Mouse (Mus musculus) liver, adult 2 months (tissue): ENCODE results near the gene Otud1. TPM values are rescaled to one million over a fixed set of nuclear protein-coding genes. Genes with fewer than 3 reads are reported as not detected.

Experiments used
- DNase-seq: peaks from one replicate; pipeline ENCODE4 v3.0.0-alpha.2; 2011; ENCODE audit warnings: low read depth, low spot score; ENCODE audit errors: extremely low read depth
- H3K27ac ChIP-seq: fragments of 200-500 bp; replicated peaks from 2 replicates; pipeline ENCODE4 v1.5.1; 2012; ENCODE audit warnings: low read depth, mild to moderate bottlenecking, control low read depth, inconsistent platforms, low read length; ENCODE audit not compliant: insufficient read depth
- H3K27me3 ChIP-seq: fragments of 200-500 bp; 2 replicates; pipeline ENCODE4 v1.6.1; 2012; ENCODE audit warnings: mild to moderate bottlenecking, moderate library complexity, low read length, inconsistent platforms; ENCODE audit not compliant: control insufficient read depth, insufficient read depth
- H3K36me3 ChIP-seq: fragments of 200-500 bp; 2 replicates; pipeline ENCODE4 v1.6.1; 2012; ENCODE audit warnings: low read length, inconsistent platforms; ENCODE audit not compliant: control insufficient read depth, insufficient read depth
- H3K4me1 ChIP-seq: fragments of 200-500 bp; 2 replicates; pipeline ENCODE4 v1.6.1; 2011; ENCODE audit warnings: low read length; ENCODE audit not compliant: control insufficient read depth, insufficient read depth
- H3K4me3 ChIP-seq: fragments of 200-500 bp; 2 replicates; pipeline ENCODE4 v1.5.1; 2011; ENCODE audit warnings: low read depth, mild to moderate bottlenecking, control low read depth, low read length, moderate library complexity; ENCODE audit not compliant: insufficient read depth
- H3K79me2 ChIP-seq: fragments of 200-500 bp; 2 replicates; pipeline ENCODE4 v1.6.1; 2012; ENCODE audit warnings: inconsistent platforms, mild to moderate bottlenecking, low read length, moderate library complexity; ENCODE audit not compliant: control insufficient read depth, insufficient read depth
- H3K9ac ChIP-seq: fragments of 200-500 bp; 2 replicates; pipeline ENCODE4 v1.6.1; 2012; ENCODE audit warnings: low read depth, mild to moderate bottlenecking, control low read depth, inconsistent platforms, low read length
- CTCF ChIP-seq: fragments of 200-500 bp; IDR thresholded peaks from 2 replicates; pipeline ENCODE4 v1.5.1; 2011; ENCODE audit warnings: low read depth, low read length, control low read depth
- POLR2A ChIP-seq: fragments of 200-500 bp; IDR thresholded peaks from 2 replicates; pipeline ENCODE4 v1.6.1; 2011; ENCODE audit warnings: low read length, control low read depth; ENCODE audit not compliant: insufficient read depth; ENCODE audit errors: extremely low read depth
- WGBS: fragments of 180-500 bp; shearing (Covaris S2); methylation state at CpG from one replicate; pipeline ENCODE4 v1.1.7; 2018; 5-methylcytosine and 5-hydroxymethylcytosine counted together
- polyA plus RNA-seq: library from polyadenylated mRNA; depleted of rRNA; stranded (reverse); fragments of >200 nt; gene quantifications from 2 replicates; pipeline ENCODE4 v1.2.3, GENCODE M21; 2012
- total RNA-seq: library from RNA; depleted of rRNA; stranded (reverse); fragments of >200 nt; gene quantifications from 2 replicates; pipeline ENCODE4 v1.2.3, GENCODE M21; 2014

The Otud1 gene
- total and polyA plus RNA-seq, 2 experiments: 2.7 to 3.0 TPM

DNA sequence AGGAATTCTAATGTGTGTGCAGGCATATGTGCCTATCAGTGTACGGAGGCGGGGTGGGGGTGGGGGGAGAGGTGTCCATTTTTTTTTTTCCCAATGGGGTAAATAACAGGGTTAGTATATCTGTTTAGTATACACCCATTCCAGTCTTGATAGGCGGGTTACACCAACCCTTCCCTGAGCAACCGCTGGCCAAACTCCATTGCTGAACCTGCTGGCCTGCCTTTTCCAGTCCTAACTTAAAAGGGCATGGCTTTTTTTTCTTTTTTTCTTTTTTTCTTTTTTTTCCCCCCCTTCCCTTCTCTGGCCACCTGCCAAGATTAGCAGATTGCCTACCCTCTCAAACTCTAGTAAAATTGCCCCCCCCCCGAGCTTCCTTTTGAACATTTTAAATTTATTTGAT, 1.1 kb upstream of the Otud1 start:
- peaks cover 8% of the 10 kb centered on the region; the same call in 1 of the 2 replicates for H3K79me2 ChIP-seq
- H3K4me3 ChIP-seq: 0 out of 2 replicates have a peak overlapping the region, but pooled peaks have one; percentile 51

DNA sequence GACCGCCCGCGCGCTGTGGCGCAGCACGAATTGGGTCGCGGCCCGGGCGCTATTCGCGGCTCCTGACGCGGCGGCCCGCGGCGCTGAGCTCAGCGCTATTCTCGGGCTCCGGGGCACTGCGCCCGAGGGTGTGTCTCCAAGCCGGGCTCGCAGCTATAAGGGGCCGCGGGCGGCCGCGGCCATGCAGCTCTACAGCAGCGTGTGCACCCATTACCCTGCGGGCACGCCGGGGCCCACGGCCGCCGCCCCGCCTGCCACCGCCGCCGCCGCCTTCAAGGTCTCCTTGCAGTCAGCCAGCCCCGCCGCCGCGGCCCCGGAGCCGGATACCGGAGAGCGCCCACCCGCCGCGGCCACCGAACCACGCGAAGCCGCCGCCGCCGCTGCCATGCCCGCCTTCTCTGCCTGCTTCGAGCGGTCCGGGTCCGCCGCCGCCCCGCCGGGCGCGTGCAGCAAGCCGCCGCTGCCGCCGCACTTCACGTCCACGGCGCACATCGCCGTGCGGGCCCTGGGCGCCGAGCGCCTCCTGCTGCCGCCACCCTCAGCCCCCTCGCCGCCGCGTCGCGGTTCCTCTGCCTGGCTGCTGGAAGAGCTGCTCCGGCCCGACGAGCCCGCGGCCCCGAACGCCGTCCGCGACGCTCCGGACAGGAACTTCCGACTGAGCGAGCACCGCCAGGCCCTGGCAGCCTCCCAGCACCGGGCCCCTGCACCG, 483 bp downstream of the Otud1 start:
- no peaks in the 10 kb centered on the region for H3K36me3 ChIP-seq
- peaks cover 5% of the 10 kb centered on the region for H3K4me1 ChIP-seq
- TF ChIP-seq POLR2A (no peak), CTCF (peak; percentile 50)
- peak overlapping the region; percentile 98 for H3K9ac ChIP-seq
- DNase-seq: peak; percentile 35
- H3K27ac ChIP-seq: peak overlapping the region; percentile 77
- WGBS: under 1% methylated on average over 107 of the region's 108 CpGs
- peak overlapping the region; percentile 83 for H3K4me3 ChIP-seq
- no peaks in the 10 kb centered on the region for H3K27me3 ChIP-seq
- peaks cover 8% of the 10 kb centered on the region; the same call in 1 of the 2 replicates for H3K79me2 ChIP-seq

More for the DNA sequence above, 1.1 kb upstream of the Otud1 start:
- no peak overlapping the region for H3K9ac ChIP-seq
- DNase-seq: no peak
- no peak for TF ChIP-seq CTCF
- no peak for TF ChIP-seq POLR2A
- peaks cover 5% of the 10 kb centered on the region for H3K4me1 ChIP-seq
- no peak overlapping the region for H3K27ac ChIP-seq
- 63% methylated on average over 5 of the region's 5 CpGs for WGBS
- H3K27me3 ChIP-seq: no peaks in the 10 kb centered on the region
- H3K36me3 ChIP-seq: no peaks in the 10 kb centered on the region

DNA sequence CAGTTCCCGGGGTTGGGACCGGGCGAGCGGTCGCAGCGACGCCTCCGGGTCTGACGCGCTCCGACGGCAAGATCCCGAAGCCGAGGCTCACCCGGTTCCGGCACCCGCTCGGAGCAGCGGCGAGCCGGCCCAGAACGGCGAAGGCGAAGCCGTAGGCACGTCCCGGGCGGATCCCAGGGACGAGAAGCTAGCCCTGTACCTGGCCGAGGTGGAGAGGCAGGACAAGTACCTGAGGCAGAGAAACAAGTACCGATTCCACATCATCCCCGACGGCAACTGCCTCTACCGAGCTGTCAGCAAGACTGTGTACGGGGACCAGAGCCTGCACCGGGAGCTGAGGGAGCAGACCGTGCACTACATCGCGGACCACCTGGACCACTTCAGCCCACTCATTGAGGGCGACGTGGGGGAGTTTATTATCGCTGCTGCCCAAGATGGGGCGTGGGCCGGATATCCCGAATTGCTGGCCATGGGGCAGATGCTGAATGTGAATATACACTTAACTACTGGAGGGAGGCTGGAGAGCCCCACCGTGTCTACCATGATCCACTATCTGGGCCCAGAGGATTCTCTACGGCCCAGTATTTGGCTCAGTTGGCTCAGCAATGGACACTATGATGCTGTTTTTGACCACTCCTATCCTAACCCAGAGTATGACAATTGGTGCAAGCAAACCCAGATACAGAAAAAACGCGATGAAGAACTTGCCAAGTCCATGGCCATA, 1.3 kb downstream of the Otud1 start:
- Histone ChIP-seq H3K4me1 (peaks cover 5% of the 10 kb centered on the region), H3K79me2 (peaks cover 8% of the 10 kb centered on the region; the same call in 1 of the 2 replicates), H3K9ac (peak overlapping the region; percentile 98), H3K27ac (peak overlapping the region; percentile 77), H3K4me3 (peak overlapping the region; percentile 83), H3K27me3 (no peaks in the 10 kb centered on the region), H3K36me3 (no peaks in the 10 kb centered on the region)
- peak; percentile 35 for DNase-seq
- 4% methylated on average over 49 of the region's 49 CpGs for WGBS
- TF ChIP-seq POLR2A: no peak
- no peak for TF ChIP-seq CTCF

DNA sequence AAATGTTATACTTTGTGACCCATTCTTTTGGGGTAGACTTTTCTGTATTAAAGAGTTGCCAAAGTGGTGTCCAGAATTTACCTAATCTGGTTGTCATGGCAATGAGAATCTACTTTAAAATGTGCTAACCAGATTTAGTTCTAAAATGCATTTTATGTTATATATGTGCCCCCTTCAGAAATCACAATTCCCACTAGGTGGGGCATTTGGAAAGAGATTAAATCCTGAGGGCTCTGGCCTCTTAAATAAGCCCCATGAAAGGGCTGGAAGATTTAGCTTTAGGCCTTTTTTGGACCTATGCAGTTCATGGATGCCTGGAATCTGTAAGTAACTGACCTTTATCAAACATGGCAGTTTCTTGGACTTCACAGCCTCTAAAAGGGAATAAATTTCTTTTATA, 3.3 kb downstream of the Otud1 start:
- peaks cover 8% of the 10 kb centered on the region; the same call in 1 of the 2 replicates for H3K79me2 ChIP-seq
- H3K36me3 ChIP-seq: no peaks in the 10 kb centered on the region
- no peak overlapping the region for H3K9ac ChIP-seq
- no peak overlapping the region for H3K4me3 ChIP-seq
- TF ChIP-seq POLR2A: no peak
- no peak for TF ChIP-seq CTCF
- peaks cover 7% of the 10 kb centered on the region for H3K4me1 ChIP-seq
- H3K27ac ChIP-seq: no peak overlapping the region
- no peak for DNase-seq
- no peaks in the 10 kb centered on the region for H3K27me3 ChIP-seq

DNA sequence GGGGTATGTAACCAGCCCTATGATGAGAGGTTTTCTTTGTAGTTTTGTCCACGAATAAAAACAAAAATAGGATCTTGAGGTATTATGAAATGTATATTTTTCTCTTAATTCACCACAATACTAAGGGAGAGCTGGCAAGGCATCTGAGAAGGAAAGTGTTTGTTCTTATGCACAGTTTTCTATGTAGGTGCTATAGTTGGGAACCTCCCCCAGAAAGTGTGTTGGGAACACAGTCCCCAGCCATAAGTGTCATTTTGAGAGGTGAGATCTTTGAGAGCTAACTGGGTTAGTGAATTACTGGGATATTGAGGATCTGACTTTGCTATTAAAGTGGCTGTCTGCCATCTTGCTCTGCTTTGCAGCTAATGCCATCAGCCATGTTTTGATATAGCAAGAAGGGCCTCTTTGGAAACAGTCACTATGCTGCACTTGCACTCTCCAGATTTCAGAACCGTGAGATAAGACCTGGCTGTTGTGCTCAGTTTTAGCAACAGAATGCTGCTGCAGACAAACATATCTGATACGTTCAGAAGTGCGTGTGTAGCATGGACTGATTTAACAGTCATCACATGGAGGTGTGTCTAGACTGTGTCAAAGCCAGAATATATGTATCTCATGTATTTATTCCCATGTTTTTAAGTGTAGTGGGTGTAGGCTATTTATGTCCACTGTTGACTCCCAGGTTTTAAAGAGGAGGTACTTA, 5.7 kb downstream of the Otud1 start:
- H3K27ac ChIP-seq: no peak overlapping the region
- no peak for TF ChIP-seq CTCF
- no peak for TF ChIP-seq POLR2A
- H3K27me3 ChIP-seq: no peaks in the 10 kb centered on the region
- no peak overlapping the region for H3K4me3 ChIP-seq
- WGBS: 80% methylated on average over 4 of the region's 4 CpGs
- no peak for DNase-seq
- H3K36me3 ChIP-seq: no peaks in the 10 kb centered on the region
- H3K9ac ChIP-seq: no peak overlapping the region
- peaks cover 7% of the 10 kb centered on the region for H3K4me1 ChIP-seq
- peaks cover 8% of the 10 kb centered on the region; the same call in 1 of the 2 replicates for H3K79me2 ChIP-seq
